Mouse (Mus musculus) heart, postnatal 0 days (tissue): Measurements from ENCODE around the gene Pank3.

Experiments
- CTCF ChIP-seq: IDR thresholded peaks from 2 replicates; pipeline ENCODE4 v1.5.1; 2016; ENCODE audit warnings: antibody characterized with exemption, control low read depth, low read depth
- EP300 ChIP-seq: IDR thresholded peaks from 2 replicates; pipeline ENCODE4 v1.6.1; 2016; ENCODE audit warnings: antibody characterized with exemption, low read depth

DNA sequence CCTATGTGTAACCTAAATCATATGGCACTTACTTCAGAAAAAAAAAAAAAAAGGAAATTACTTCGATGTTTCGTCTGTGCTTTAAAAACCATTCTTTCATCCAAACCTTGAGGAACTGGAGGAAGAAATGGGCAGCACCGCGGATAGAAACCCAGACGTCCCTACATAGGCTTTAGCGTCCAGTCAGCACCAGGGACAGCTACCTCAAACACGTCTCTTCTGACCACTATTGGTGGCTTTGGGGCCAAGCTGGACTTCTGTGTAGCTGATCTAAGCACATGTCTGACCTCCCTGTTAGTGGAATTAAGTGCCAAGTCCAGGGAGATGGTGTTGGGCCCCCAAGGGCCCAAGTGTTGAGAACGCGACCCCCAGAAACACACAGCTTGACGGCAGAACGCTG lies 29.6 kb downstream of the Pank3 start, which contains the start of gene Fbll1:
- TF ChIP-seq CTCF = no peak
- no peak for TF ChIP-seq EP300
